Mouse (Mus musculus): Measurements from ENCODE around the gene Oprd1. TPM values are rescaled to one million over a fixed set of nuclear protein-coding genes. Genes with fewer than 3 reads are reported as not detected.

Gene Oprd1
- total and polyA plus RNA-seq, 3 experiments, result 0.01 TPM; not detected in 2

Other genes starting within 250 kb of the Oprd1 start
- not detected in 2 replicates for gene Tmem200b, start 222.7 kb downstream of the Oprd1 start, total RNA-seq (2012; rRNA removed)
- gene Tmem200b, start 222.7 kb downstream of the Oprd1 start, polyA plus RNA-seq (2012; ENCODE audit: insufficient read depth in 1 of 2, insufficient read length in 2 of 2, low read depth in 1 of 2, low replicate concordance in 2 of 2, missing spikeins in 1 of 2), result not detected
- gene Gm10300, start 69.8 kb downstream of the Oprd1 start, total RNA-seq (2012; rRNA removed), result 0.29 and 0.46 TPM in 2 replicates
- gene Gm10300, start 69.8 kb downstream of the Oprd1 start, polyA plus RNA-seq (2012; ENCODE audit: insufficient read depth in 1 of 2, insufficient read length in 2 of 2, low read depth in 1 of 2, low replicate concordance in 2 of 2, missing spikeins in 1 of 2), result under 1 TPM in 1 of 2 experiments, not detected in 1; 0.18 TPM
- gene Epb41, start 69.2 kb downstream of the Oprd1 start, total RNA-seq (2012; rRNA removed), result 36.5 and 41.9 TPM in 2 replicates
- 100 to 1,000 TPM in 1 of 2 experiments, 10 to 100 TPM in 1; 44.3 to 115 TPM for gene Epb41, start 69.2 kb downstream of the Oprd1 start, polyA plus RNA-seq (2012; ENCODE audit: insufficient read depth in 1 of 2, insufficient read length in 2 of 2, low read depth in 1 of 2, low replicate concordance in 2 of 2, missing spikeins in 1 of 2)
- gene Ythdf2, start 67.8 kb upstream of the Oprd1 start, total RNA-seq (2012; rRNA removed), result 78.2 and 80.4 TPM in 2 replicates
- 100 to 1,000 TPM; 103 to 979 TPM for gene Ythdf2, start 67.8 kb upstream of the Oprd1 start, polyA plus RNA-seq (2012; ENCODE audit: insufficient read depth in 1 of 2, insufficient read length in 2 of 2, low read depth in 1 of 2, low replicate concordance in 2 of 2, missing spikeins in 1 of 2)
- 9.9 and 12.0 TPM in 2 replicates for gene Gmeb1, start 117.1 kb upstream of the Oprd1 start, total RNA-seq (2012; rRNA removed)
- gene Gmeb1, start 117.1 kb upstream of the Oprd1 start, polyA plus RNA-seq (2012; ENCODE audit: insufficient read depth in 1 of 2, insufficient read length in 2 of 2, low read depth in 1 of 2, low replicate concordance in 2 of 2, missing spikeins in 1 of 2), result 10 to 100 TPM in 1 of 2 experiments, not detected in 1; 29.6 TPM
- 56.7 and 62.6 TPM in 2 replicates for gene Taf12, start 129.9 kb upstream of the Oprd1 start, total RNA-seq (2012; rRNA removed)
- gene Taf12, start 129.9 kb upstream of the Oprd1 start, polyA plus RNA-seq (2012; ENCODE audit: insufficient read depth in 1 of 2, insufficient read length in 2 of 2, low read depth in 1 of 2, low replicate concordance in 2 of 2, missing spikeins in 1 of 2), result 10 to 100 TPM in 1 of 2 experiments, not detected in 1; 76.4 TPM
- gene Rab42, start 158.9 kb upstream of the Oprd1 start, total RNA-seq (2012; rRNA removed), result 0.52 and 0.85 TPM in 2 replicates
- gene Rab42, start 158.9 kb upstream of the Oprd1 start, polyA plus RNA-seq (2012; ENCODE audit: insufficient read depth in 1 of 2, insufficient read length in 2 of 2, low read depth in 1 of 2, low replicate concordance in 2 of 2, missing spikeins in 1 of 2), result under 1 TPM in 1 of 2 experiments, not detected in 1; 0.40 TPM
- 110 and 117 TPM in 2 replicates for gene Trnau1ap, start 185.1 kb upstream of the Oprd1 start, total RNA-seq (2012; rRNA removed)
- gene Trnau1ap, start 185.1 kb upstream of the Oprd1 start, polyA plus RNA-seq (2012; ENCODE audit: insufficient read depth in 1 of 2, insufficient read length in 2 of 2, low read depth in 1 of 2, low replicate concordance in 2 of 2, missing spikeins in 1 of 2), result 100 to 1,000 TPM in 1 of 2 experiments, not detected in 1; 102 TPM
- gene Rcc1, start 209.1 kb upstream of the Oprd1 start, total RNA-seq (2012; rRNA removed), result 137 and 147 TPM in 2 replicates
- 100 to 1,000 TPM in 1 of 2 experiments, 10 to 100 TPM in 1; 83.6 to 186 TPM for gene Rcc1, start 209.1 kb upstream of the Oprd1 start, polyA plus RNA-seq (2012; ENCODE audit: insufficient read depth in 1 of 2, insufficient read length in 2 of 2, low read depth in 1 of 2, low replicate concordance in 2 of 2, missing spikeins in 1 of 2)